Mouse (Mus musculus): ENCODE measurements at regions not wholly inside any gene's neighbourhood (a gene's known extent, or its start where the extent isn't known, plus 50 kb on each side); places are given as distances from the start of the nearest gene placed in this dataset.

GRCm38 (mm10) chr15:86920185-86920584 is 623.9 kb upstream of the Fam19a5 start:
- Histone ChIP-seq H3K4me1 (replicated peaks) (peaks cover 29% of the 10 kb centered on the region), H3K9ac (no peak overlapping the region), H3K9me3 (no peaks in the 10 kb centered on the region), H3K27me3 (no peaks in the 10 kb centered on the region), H3K27ac (replicated peaks) (no peak overlapping the region), H3K4me2 (no peak overlapping the region), H3K4me3 (no peak overlapping the region), H3K36me3 (no peaks in the 10 kb centered on the region)
- ATAC-seq (ENCODE audit: low FRiP score, low read depth) = no peak
- 9% methylated on average over 7 of the region's 7 CpGs for WGBS

- no peaks in the 10 kb centered on the region for H3K27me3 ChIP-seq
- no peaks in the 10 kb centered on the region for H3K9me3 ChIP-seq
- H3K4me1 ChIP-seq (replicated peaks) = peaks cover 39% of the 10 kb centered on the region
- H3K4me2 ChIP-seq = no peak overlapping the region
- H3K9ac ChIP-seq = no peak overlapping the region
- H3K36me3 ChIP-seq = no peaks in the 10 kb centered on the region
- H3K4me3 ChIP-seq = no peak overlapping the region
- 6% methylated on average over 8 of the region's 8 CpGs for WGBS
- H3K27ac ChIP-seq (replicated peaks) = no peak overlapping the region
- ATAC-seq (ENCODE audit: low FRiP score, low read depth) = no peak
These were observed 622.7 kb upstream of the Fam19a5 start for GRCm38 (mm10) chr15:86921401-86921800.

GRCm38 (mm10) chr15:86925081-86925749 is 618.9 kb upstream of the Fam19a5 start:
- ATAC-seq (ENCODE audit: low FRiP score, low read depth) = peak; percentile 23; the same call in 1 of the 2 replicates
- Histone ChIP-seq H3K9ac (no peak overlapping the region), H3K9me3 (no peaks in the 10 kb centered on the region), H3K27ac (replicated peaks) (no peak overlapping the region), H3K4me1 (replicated peaks) (peaks cover 30% of the 10 kb centered on the region), H3K4me3 (no peak overlapping the region), H3K4me2 (peak overlapping the region; percentile 37), H3K36me3 (no peaks in the 10 kb centered on the region), H3K27me3 (no peaks in the 10 kb centered on the region)
- 9% methylated on average over 17 of the region's 17 CpGs for WGBS

GRCm38 (mm10) chr15:86932345-86933075 is 611.6 kb upstream of the Fam19a5 start:
- no peak overlapping the region for H3K27ac ChIP-seq (replicated peaks)
- no peaks in the 10 kb centered on the region for H3K4me1 ChIP-seq (replicated peaks)
- H3K9me3 ChIP-seq = no peaks in the 10 kb centered on the region
- no peaks in the 10 kb centered on the region for H3K36me3 ChIP-seq
- H3K4me3 ChIP-seq = no peak overlapping the region
- ATAC-seq (ENCODE audit: low FRiP score, low read depth) = no peak
- no peak overlapping the region for H3K9ac ChIP-seq
- no peak overlapping the region for H3K4me2 ChIP-seq
- H3K27me3 ChIP-seq = no peaks in the 10 kb centered on the region
- WGBS = 51% methylated on average over 15 of the region's 15 CpGs

- 89% methylated on average over 3 of the region's 3 CpGs for WGBS
- ATAC-seq (ENCODE audit: low FRiP score, low read depth) = no peak
- Histone ChIP-seq H3K4me3 (no peak overlapping the region), H3K9ac (no peak overlapping the region), H3K9me3 (no peaks in the 10 kb centered on the region), H3K27me3 (no peaks in the 10 kb centered on the region), H3K4me1 (replicated peaks) (no peaks in the 10 kb centered on the region), H3K27ac (replicated peaks) (no peak overlapping the region), H3K36me3 (no peaks in the 10 kb centered on the region), H3K4me2 (no peak overlapping the region)
These were observed 606.7 kb upstream of the Fam19a5 start for GRCm38 (mm10) chr15:86937364-86937763.

GRCm38 (mm10) chr15:86944529-86944928 is 599.6 kb upstream of the Fam19a5 start:
- H3K27ac ChIP-seq (replicated peaks) = no peak overlapping the region
- H3K27me3 ChIP-seq = no peaks in the 10 kb centered on the region
- no peak for ATAC-seq (ENCODE audit: low FRiP score, low read depth)
- 80% methylated on average over 7 of the region's 7 CpGs for WGBS
- H3K9me3 ChIP-seq = no peaks in the 10 kb centered on the region
- H3K36me3 ChIP-seq = no peaks in the 10 kb centered on the region
- no peak overlapping the region for H3K9ac ChIP-seq
- 0 out of 2 replicates have a peak, but pooled peaks cover 3% of the 10 kb centered on the region for H3K4me1 ChIP-seq (replicated peaks)
- no peak overlapping the region for H3K4me2 ChIP-seq
- no peak overlapping the region for H3K4me3 ChIP-seq

- WGBS = 44% methylated on average over 5 of the region's 5 CpGs
- H3K9me3 ChIP-seq = no peaks in the 10 kb centered on the region
These were observed 591.5 kb upstream of the Fam19a5 start for GRCm38 (mm10) chr15:86952593-86952992.

GRCm38 (mm10) chr15:86957872-86958271 is 586.2 kb upstream of the Fam19a5 start:
- H3K9ac ChIP-seq = no peak overlapping the region
- H3K27ac ChIP-seq (replicated peaks) = peak overlapping the region; percentile 53; the same call in 1 of the 2 replicates
- 0 out of 2 replicates have a peak, but pooled peaks cover 9% of the 10 kb centered on the region for H3K4me1 ChIP-seq (replicated peaks)
- H3K4me3 ChIP-seq = no peak overlapping the region
- ATAC-seq (ENCODE audit: low FRiP score, low read depth) = no peak
- H3K27me3 ChIP-seq = no peaks in the 10 kb centered on the region
- H3K9me3 ChIP-seq = no peaks in the 10 kb centered on the region
- WGBS = 85% methylated on average over 8 of the region's 8 CpGs
- H3K4me2 ChIP-seq = no peak overlapping the region
- H3K36me3 ChIP-seq = no peaks in the 10 kb centered on the region

More at GRCm38 (mm10) chr15:86952593-86952992, 591.5 kb upstream of the Fam19a5 start:
- 0 out of 2 replicates have a peak, but pooled peaks cover 5% of the 10 kb centered on the region for H3K4me1 ChIP-seq (replicated peaks)
- no peaks in the 10 kb centered on the region for H3K27me3 ChIP-seq
- H3K4me3 ChIP-seq = no peak overlapping the region
- H3K36me3 ChIP-seq = no peaks in the 10 kb centered on the region
- H3K4me2 ChIP-seq = no peak overlapping the region
- no peak for ATAC-seq (ENCODE audit: low FRiP score, low read depth)
- no peak overlapping the region for H3K27ac ChIP-seq (replicated peaks)
- H3K9ac ChIP-seq = no peak overlapping the region

GRCm38 (mm10) chr15:86962921-86963320 is 581.2 kb upstream of the Fam19a5 start:
- H3K4me2 ChIP-seq = no peak overlapping the region
- 79% methylated on average over 2 of the region's 2 CpGs for WGBS
- no peaks in the 10 kb centered on the region for H3K27me3 ChIP-seq
- 0 out of 2 replicates have a peak, but pooled peaks cover 4% of the 10 kb centered on the region for H3K4me1 ChIP-seq (replicated peaks)
- no peak for ATAC-seq (ENCODE audit: low FRiP score, low read depth)
- no peaks in the 10 kb centered on the region for H3K9me3 ChIP-seq
- H3K27ac ChIP-seq (replicated peaks) = no peak overlapping the region
- no peaks in the 10 kb centered on the region for H3K36me3 ChIP-seq
- no peak overlapping the region for H3K9ac ChIP-seq
- H3K4me3 ChIP-seq = no peak overlapping the region

- no peaks in the 10 kb centered on the region for H3K36me3 ChIP-seq
- no peak overlapping the region for H3K4me2 ChIP-seq
- ATAC-seq (ENCODE audit: low FRiP score, low read depth) = no peak; the same call in 1 of the 2 replicates
- no peak overlapping the region for H3K4me3 ChIP-seq
- H3K9ac ChIP-seq = no peak overlapping the region
- H3K4me1 ChIP-seq (replicated peaks) = no peaks in the 10 kb centered on the region
- no peaks in the 10 kb centered on the region for H3K27me3 ChIP-seq
- no peak overlapping the region for H3K27ac ChIP-seq (replicated peaks)
- WGBS = 14% methylated on average over 3 of the region's 3 CpGs
- H3K9me3 ChIP-seq = no peaks in the 10 kb centered on the region
These were observed 580.6 kb upstream of the Fam19a5 start for GRCm38 (mm10) chr15:86963486-86963885.

- no peak overlapping the region for H3K4me2 ChIP-seq
- H3K27me3 ChIP-seq = no peaks in the 10 kb centered on the region
- no peak overlapping the region for H3K4me3 ChIP-seq
- H3K9ac ChIP-seq = no peak overlapping the region
- 85% methylated on average over 2 of the region's 2 CpGs for WGBS
- no peak overlapping the region for H3K27ac ChIP-seq (replicated peaks)
- no peak for ATAC-seq (ENCODE audit: low FRiP score, low read depth)
- H3K36me3 ChIP-seq = no peaks in the 10 kb centered on the region
- H3K4me1 ChIP-seq (replicated peaks) = peaks cover 6% of the 10 kb centered on the region; the same call in 1 of the 2 replicates
- no peaks in the 10 kb centered on the region for H3K9me3 ChIP-seq
These were observed 572.7 kb upstream of the Fam19a5 start for GRCm38 (mm10) chr15:86971436-86971835.

- no peak overlapping the region for H3K27ac ChIP-seq (replicated peaks)
- ATAC-seq (ENCODE audit: low FRiP score, low read depth) = no peak
- H3K27me3 ChIP-seq = no peaks in the 10 kb centered on the region
- H3K9me3 ChIP-seq = no peaks in the 10 kb centered on the region
- no peak overlapping the region for H3K4me2 ChIP-seq
- 67% methylated on average over 6 of the region's 6 CpGs for WGBS
- H3K4me3 ChIP-seq = no peak overlapping the region
- no peak overlapping the region for H3K9ac ChIP-seq
- peaks cover 12% of the 10 kb centered on the region; the same call in 1 of the 2 replicates for H3K4me1 ChIP-seq (replicated peaks)
- no peaks in the 10 kb centered on the region for H3K36me3 ChIP-seq
These were observed 547.9 kb upstream of the Fam19a5 start for GRCm38 (mm10) chr15:86996196-86996595.

All from hindbrain, embryonic 15.5 days (tissue).